ENCODE assay signal across 19 mouse cellular contexts in genomic region chr9:69045908-69046307, GRCm38 (mm10).
"Had no signal": no experiment of that assay in that cellular context is flagged by ENCODE, and none has a peak within 500 bp of the region (broad histone marks: within the 10 kb centered on the region; RNA-seq: fewer than 3 reads in every experiment).

No protein-coding gene starts in this region.

- H3K4me3 ChIP-seq: limb, embryonic 12.5 days; limb, embryonic 15.5 days; midbrain, embryonic 12.5 days; myocyte; neural tube, embryonic 13.5 days had no signal

- H3K27me3 ChIP-seq: limb, embryonic 12.5 days; limb, embryonic 15.5 days; midbrain, embryonic 12.5 days; neural tube, embryonic 13.5 days had no signal

- H3K4me2 ChIP-seq: limb, embryonic 12.5 days; limb, embryonic 15.5 days; liver, embryonic 11.5 days; lung, embryonic 14.5 days; midbrain, embryonic 12.5 days; neural tube, embryonic 13.5 days had no signal

- H3K36me3 ChIP-seq: limb, embryonic 12.5 days; limb, embryonic 15.5 days; midbrain, embryonic 12.5 days; neural tube, embryonic 13.5 days had no signal

- H3K9me3 ChIP-seq: limb, embryonic 12.5 days; limb, embryonic 15.5 days had no signal

- H3K4me1 ChIP-seq: limb, embryonic 12.5 days; limb, embryonic 15.5 days; midbrain, embryonic 12.5 days; neural tube, embryonic 13.5 days had no signal

- ATAC-seq: liver, postnatal 0 days; lung, postnatal 0 days; midbrain, embryonic 16.5 days had no signal

- H3K27ac ChIP-seq: limb, embryonic 12.5 days; limb, embryonic 15.5 days; liver, embryonic 14.5 days; macrophage; midbrain, embryonic 12.5 days; neural tube, embryonic 13.5 days; stomach, postnatal 0 days had no signal

- DNase-seq: kidney, postnatal 14 days; kidney, postnatal 4 days; left cerebral cortex, postnatal 4 days; liver, postnatal 0 days; lung, embryonic 14.5 days; retina, postnatal 1 day; right cerebral cortex, postnatal 4 days; thymus, postnatal 25 days had no signal

- H3K9ac ChIP-seq: limb, embryonic 12.5 days; limb, embryonic 15.5 days; liver, embryonic 14.5 days; liver, postnatal 0 days; lung, embryonic 14.5 days; midbrain, embryonic 12.5 days; neural tube, embryonic 13.5 days had no signal
